Mouse (Mus musculus): ENCODE data around the gene Cyba. TPM values are rescaled to one million over a fixed set of nuclear protein-coding genes. Genes with fewer than 3 reads are reported as not detected.

The Cyba gene
- total and polyA plus RNA-seq, 3 experiments, result 450 to 1,119 (median 848) TPM

DNA sequence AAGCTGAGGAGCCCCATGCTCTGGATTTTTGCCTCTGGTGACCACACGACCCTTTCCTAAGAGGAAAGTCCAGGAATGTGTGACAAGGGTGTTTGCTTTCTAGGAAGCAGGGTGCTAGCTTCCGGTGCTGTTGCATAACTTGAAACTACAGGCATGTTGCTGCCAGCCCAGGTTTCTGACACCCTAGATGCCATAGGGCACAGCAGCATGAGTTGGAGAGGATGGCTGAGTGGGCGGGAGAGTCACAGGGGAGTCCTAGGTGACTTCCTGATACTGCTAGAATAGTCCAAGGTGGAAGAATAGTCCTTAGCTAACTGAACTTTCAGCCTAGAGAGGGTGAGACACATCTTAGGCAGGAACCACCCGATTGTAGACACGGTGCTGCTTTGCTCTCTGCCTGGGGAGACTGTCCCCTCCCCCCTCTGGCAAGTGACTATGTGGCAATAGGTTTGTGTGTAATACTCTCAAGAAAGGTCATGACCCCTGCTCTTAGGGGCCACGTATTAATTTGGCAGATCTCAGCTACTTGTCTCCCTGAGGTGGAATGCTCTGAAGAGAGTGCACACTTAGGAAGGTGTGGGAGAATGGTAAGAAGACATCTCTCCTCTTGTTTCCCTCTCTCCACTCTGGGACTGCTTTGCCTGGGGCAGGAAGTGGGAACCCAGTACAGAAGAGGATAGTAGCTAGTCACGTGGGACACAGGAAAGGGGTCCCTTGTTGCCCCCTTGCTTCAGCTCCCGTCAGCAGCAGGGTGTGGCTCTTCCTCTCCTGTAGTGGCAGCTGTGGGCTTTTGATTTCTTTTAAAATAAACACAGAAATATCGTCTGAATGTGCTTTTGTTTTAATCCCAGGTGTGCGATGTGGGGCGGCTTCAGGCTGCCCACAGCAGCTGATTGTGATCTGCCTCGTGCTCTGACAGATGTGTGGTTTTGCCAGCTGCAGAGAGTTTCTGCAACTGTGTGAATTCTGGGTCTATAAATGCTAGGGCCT, 31.2 kb upstream of the Cyba start:
- no peak overlapping the region for H3K9ac ChIP-seq (ENCODE audit: insufficient read depth, low read depth)
- H3K9me3 ChIP-seq (replicated peaks; ENCODE audit: low read length), result peaks cover 3% of the 10 kb centered on the region
- no peak overlapping the region for H3K4me3 ChIP-seq (replicated peaks in 1 of 3; ENCODE audit: low read depth in 2 of 3, low read length in 2 of 3, poor library complexity in 1 of 3)
- peaks cover 19 to 41% of the 10 kb centered on the region in 2 experiments for H3K36me3 ChIP-seq (replicated peaks in 1 of 2; ENCODE audit: control insufficient read depth in 1 of 2, insufficient read depth in 1 of 2, low read length in 1 of 2)
- in situ Hi-C loops (cut with MboI; ENCODE audit: low pct_ligation_motif_present, low pct_unique_long_range_greater_than_20kb, low sequenced_read_pairs) (no loop called here), dilution Hi-C loops (cut with MboI; ENCODE audit: extremely low pct_ligation_motif_present, extremely low pct_unique_long_range_greater_than_20kb, low sequenced_read_pairs) (no loop called here)
- H3K27me3 ChIP-seq (replicated peaks), result peaks cover 25% of the 10 kb centered on the region
- no peak for TF ChIP-seq ZMIZ1 (IDR thresholded peaks at IDR 0.05; ENCODE audit: low read depth, low read length)
- no peak for TF ChIP-seq JUN (IDR thresholded peaks at IDR 0.05; ENCODE audit: insufficient read depth, low read depth, low read length)
- TF ChIP-seq MEF2A (IDR thresholded peaks at IDR 0.05; ENCODE audit: borderline replicate concordance, low read depth, low read length), result no peak
- no peak for TF ChIP-seq ZKSCAN1 (IDR thresholded peaks at IDR 0.05; ENCODE audit: borderline replicate concordance, low read depth, low read length)
- no peak for TF ChIP-seq MXI1 (IDR thresholded peaks at IDR 0.05; ENCODE audit: low read depth, low read length)
- no peak for TF ChIP-seq MAX (IDR thresholded peaks at IDR 0.05; ENCODE audit: low read length)
- H3K4me2 ChIP-seq (ENCODE audit: insufficient read depth, low read depth, poor library complexity, severe bottlenecking), result no peak overlapping the region
- peaks cover 7 to 38% of the 10 kb centered on the region in 2 experiments for H3K4me1 ChIP-seq (ENCODE audit: control insufficient read depth in 1 of 2, insufficient read depth in 2 of 2)
- no peaks in the 10 kb centered on the region for H3K79me2 ChIP-seq (replicated peaks; ENCODE audit: control insufficient read depth, extremely low read depth, insufficient read depth, poor library complexity, severe bottlenecking)
- H3K27ac ChIP-seq (ENCODE audit: insufficient read depth, low read depth), result no peak overlapping the region
- DNase-seq (ENCODE audit: extremely low read depth), result no peak

DNA sequence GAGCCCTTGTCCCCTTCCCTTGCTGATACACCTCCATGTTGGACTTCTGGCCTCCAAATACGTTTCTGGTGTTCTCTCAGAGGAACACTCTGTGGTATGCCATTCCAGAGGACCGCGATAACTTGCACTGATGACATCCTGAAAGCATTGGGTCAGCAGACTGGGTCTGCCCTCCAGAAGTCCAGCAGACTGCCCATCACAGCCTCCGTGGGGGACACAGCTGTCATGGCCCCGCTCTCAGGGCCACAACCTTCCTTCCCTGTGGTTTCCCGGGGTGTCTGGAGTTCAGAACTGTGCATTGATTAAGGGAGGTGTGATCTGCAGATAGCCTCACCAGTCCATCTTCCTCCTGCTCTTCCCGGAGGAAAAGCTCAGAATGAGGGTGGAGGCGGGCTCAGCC, 29.8 kb upstream of the Cyba start:
- Histone ChIP-seq H3K4me1 (ENCODE audit: control insufficient read depth in 1 of 2, insufficient read depth in 2 of 2) (peaks cover 7 to 44% of the 10 kb centered on the region in 2 experiments), H3K36me3 (replicated peaks in 1 of 2; ENCODE audit: control insufficient read depth in 1 of 2, insufficient read depth in 1 of 2, low read length in 1 of 2) (peaks cover 9 to 26% of the 10 kb centered on the region in 2 experiments), H3K4me3 (replicated peaks in 1 of 3; ENCODE audit: low read depth in 2 of 3, low read length in 2 of 3, poor library complexity in 1 of 3) (no peak overlapping the region), H3K27ac (ENCODE audit: insufficient read depth, low read depth) (no peak overlapping the region), H3K9me3 (replicated peaks; ENCODE audit: low read length) (peaks cover 3% of the 10 kb centered on the region), H3K27me3 (replicated peaks) (peaks cover 33% of the 10 kb centered on the region), H3K79me2 (replicated peaks; ENCODE audit: control insufficient read depth, extremely low read depth, insufficient read depth, poor library complexity, severe bottlenecking) (no peaks in the 10 kb centered on the region), H3K4me2 (ENCODE audit: insufficient read depth, low read depth, poor library complexity, severe bottlenecking) (no peak overlapping the region), H3K9ac (ENCODE audit: insufficient read depth, low read depth) (no peak overlapping the region)
- TF ChIP-seq MXI1 (IDR thresholded peaks at IDR 0.05; ENCODE audit: low read depth, low read length) (no peak), USF2 (conservative IDR thresholded peaks at IDR 0.05; ENCODE audit: low read depth, low read length) (no peak), E2F4 (IDR thresholded peaks at IDR 0.05; ENCODE audit: insufficient replicate concordance, low read depth, low read length) (no peak), HCFC1 (IDR thresholded peaks at IDR 0.05; ENCODE audit: low read depth, low read length) (no peak), UBTF (IDR thresholded peaks at IDR 0.05; ENCODE audit: low read depth, low read length) (no peak), NELFE (IDR thresholded peaks at IDR 0.05; ENCODE audit: low read depth, low read length) (no peak), MYC (IDR thresholded peaks at IDR 0.05; ENCODE audit: low read depth, low read length) (no peak), JUN (IDR thresholded peaks at IDR 0.05; ENCODE audit: insufficient read depth, low read depth, low read length) (no peak), NRF1 (IDR thresholded peaks at IDR 0.05; ENCODE audit: low read depth, low read length) (no peak), TCF12 (IDR thresholded peaks at IDR 0.05; ENCODE audit: low read depth, low read length) (no peak), MAZ (IDR thresholded peaks at IDR 0.05; ENCODE audit: low read depth, low read length) (no peak), BHLHE40 (IDR thresholded peaks at IDR 0.05; ENCODE audit: low read depth, low read length) (no peak), ELF1 (IDR thresholded peaks at IDR 0.05; ENCODE audit: low read depth, low read length) (no peak), MAX (IDR thresholded peaks at IDR 0.05; ENCODE audit: low read length) (no peak)
- DNase-seq (ENCODE audit: extremely low read depth), result no peak
- dilution Hi-C loops (cut with MboI; ENCODE audit: extremely low pct_ligation_motif_present, extremely low pct_unique_long_range_greater_than_20kb, low sequenced_read_pairs), result no loop called here
- in situ Hi-C loops (cut with MboI; ENCODE audit: low pct_ligation_motif_present, low pct_unique_long_range_greater_than_20kb, low sequenced_read_pairs), result no loop called here

Measured in CH12.LX (cell line).